Mouse (Mus musculus): ENCODE results near the gene Jag1.

GRCm38 (mm10) chr2:137146938-137147666 is 30.7 kb upstream of the Jag1 start:
- TF ChIP-seq CTCF (IDR thresholded peaks at IDR 0.05; ENCODE audit: low read depth): no peak
- no peak for TF ChIP-seq EP300 (IDR thresholded peaks at IDR 0.05; ENCODE audit: low read depth)

Measured in liver, postnatal 0 days (tissue).